Mouse (Mus musculus) gastrocnemius, adult 8-10 months (tissue): Measurements from ENCODE around the gene Olfr620. TPM values are rescaled to one million over a fixed set of nuclear protein-coding genes. Genes with fewer than 3 reads are reported as not detected.

Source experiments
- DNase-seq, 2 experiments: peaks; one replicate each; pipeline ENCODE4 v3.0.0; 2022; ENCODE audit warnings: low spot score in 2 of 2
- microRNA-seq: library from miRNA; unstranded; fragments of <30 nt; microRNA quantifications from one replicate; pipeline ENCODE4 v1.2.0, GENCODE M21; 2022
- total RNA-seq, 4 experiments: library from RNA; stranded (reverse); gene quantifications; 2 replicates each; pipeline ENCODE4 v1.2.4; 2022

Olfr620 gene
- not detected for total RNA-seq

- DNase-seq, result no peak
Measured at GRCm38 (mm10) chr7:103612434-103612833, at the start of gene Olfr620. Olfr620 (minus strand) TSS chr7:103612534.

GRCm38 (mm10) chr7:103644070-103644469 is 31.7 kb upstream of the Olfr620 start:
- DNase-seq, result no peak

- DNase-seq, result no peak
Measured at GRCm38 (mm10) chr7:103642602-103643001, 30.3 kb upstream of the Olfr620 start, which contains the start of gene Olfr622. Olfr622 (minus strand) TSS chr7:103642702.

GRCm38 (mm10) chr7:103636795-103637194 is 24.5 kb upstream of the Olfr620 start:
- DNase-seq, result no peak

GRCm38 (mm10) chr7:103607425-103607824 is 4.9 kb downstream of the Olfr620 start:
- no peak for DNase-seq

GRCm38 (mm10) chr7:103600275-103600674 is 12.1 kb downstream of the Olfr620 start, which contains the start of gene Olfr619:
Olfr619 (plus strand) TSS chr7:103600575.
- DNase-seq, result no peak

GRCm38 (mm10) chr7:103589803-103590202 is 22.5 kb downstream of the Olfr620 start, which contains the start of gene Olfr618:
Olfr618 (plus strand) TSS chr7:103590103.
- DNase-seq, result no peak

GRCm38 (mm10) chr7:103572761-103573160 is 39.6 kb downstream of the Olfr620 start, which contains the start of gene Olfr617:
Olfr617 (plus strand) TSS chr7:103573061.
- DNase-seq, result no peak

GRCm38 (mm10) chr7:103569043-103569442 is 43.3 kb downstream of the Olfr620 start, which contains the start of gene Olfr616:
Olfr616 (minus strand) TSS chr7:103569143.
- DNase-seq, result no peak

GRCm38 (mm10) chr7:103555779-103556178 is 56.6 kb downstream of the Olfr620 start, which contains the start of gene Olfr615:
Olfr615 (plus strand) TSS chr7:103556079.
- no peak for DNase-seq

Small RNA genes within 50 kb of the gene (microRNA-seq; reads per million reads assigned to microRNA genes)
- not detected for gene Gm26506

Other genes starting within 250 kb of the Olfr620 start
- gene Olfr601, start 249.9 kb downstream of the Olfr620 start, total RNA-seq, result not detected
- gene Olfr603, start 226.4 kb downstream of the Olfr620 start, total RNA-seq, result not detected
- gene Usp17lc, start 197.5 kb downstream of the Olfr620 start, total RNA-seq, result not detected
- not detected for gene Olfr605, start 167.1 kb downstream of the Olfr620 start, total RNA-seq
- not detected for gene Olfr606, start 163.5 kb downstream of the Olfr620 start, total RNA-seq
- not detected for gene Olfr607, start 148.4 kb downstream of the Olfr620 start, total RNA-seq
- not detected for gene Olfr608, start 142.7 kb downstream of the Olfr620 start, total RNA-seq
- gene Olfr609, start 114.5 kb downstream of the Olfr620 start, total RNA-seq, result not detected
- not detected for gene Olfr610, start 100.4 kb downstream of the Olfr620 start, total RNA-seq
- not detected for gene Olfr611, start 91.7 kb downstream of the Olfr620 start, total RNA-seq
- gene Olfr612, start 69.8 kb downstream of the Olfr620 start, total RNA-seq, result not detected
- gene Olfr613, start 64.5 kb downstream of the Olfr620 start, total RNA-seq, result not detected
- gene Olfr615, start 56.5 kb downstream of the Olfr620 start, total RNA-seq, result not detected
- not detected for gene Olfr616, start 43.4 kb downstream of the Olfr620 start, total RNA-seq
- gene Olfr617, start 39.5 kb downstream of the Olfr620 start, total RNA-seq, result not detected
- gene Olfr618, start 22.4 kb downstream of the Olfr620 start, total RNA-seq, result not detected
- gene Olfr619, start 12.0 kb downstream of the Olfr620 start, total RNA-seq, result not detected
- not detected for gene Olfr622, start 30.2 kb upstream of the Olfr620 start, total RNA-seq
- not detected for gene Olfr623, start 51.2 kb upstream of the Olfr620 start, total RNA-seq
- gene Olfr624, start 58.7 kb upstream of the Olfr620 start, total RNA-seq, result not detected
- not detected for gene Olfr625-ps1, start 70.2 kb upstream of the Olfr620 start, total RNA-seq
- gene Olfr243, start 102.1 kb upstream of the Olfr620 start, total RNA-seq, result not detected
- not detected for gene Olfr628, start 117.8 kb upstream of the Olfr620 start, total RNA-seq
- not detected for gene Olfr629, start 132.4 kb upstream of the Olfr620 start, total RNA-seq
- gene Olfr630, start 144.8 kb upstream of the Olfr620 start, total RNA-seq, result not detected
- not detected for gene Olfr69, start 159.1 kb upstream of the Olfr620 start, total RNA-seq
- not detected for gene Olfr68, start 167.2 kb upstream of the Olfr620 start, total RNA-seq
- gene Olfr67, start 179.3 kb upstream of the Olfr620 start, total RNA-seq, result not detected
- 10 to 100 TPM; 11.6 to 30.4 (median 18.8) TPM for gene Hbb-bt, start 201.5 kb upstream of the Olfr620 start, total RNA-seq
- gene Hbb-bs, start 215.6 kb upstream of the Olfr620 start, total RNA-seq, result 100 to 1,000 TPM; 150 to 315 (median 224) TPM
- gene Hbb-bh2, start 228.0 kb upstream of the Olfr620 start, total RNA-seq, result not detected
- not detected for gene Hbb-bh1, start 230.6 kb upstream of the Olfr620 start, total RNA-seq
- gene Hbb-y, start 240.7 kb upstream of the Olfr620 start, total RNA-seq, result not detected